Mouse (Mus musculus) kidney, postnatal 14 days (tissue): ENCODE measurements at regions not wholly inside any gene's neighbourhood (a gene's known extent, or its start where the extent isn't known, plus 50 kb on each side); places are given as distances from the start of the nearest gene placed in this dataset.
A peak's percentile ranks its signal among the peaks of the same experiment; 100 is the strongest.

Source experiments
- DNase-seq: peaks from one replicate; pipeline ENCODE4 v3.0.0; 2022; ENCODE audit warnings: mixed read lengths

GRCm38 (mm10) chr2:142560896-142561500, 340.3 kb downstream of the Kif16b start:
- DNase-seq: no peak

GRCm38 (mm10) chr2:142560400-142560799, 340.9 kb downstream of the Kif16b start:
- no peak for DNase-seq

GRCm38 (mm10) chr2:142559946-142560345, 341.4 kb downstream of the Kif16b start:
- no peak for DNase-seq

- DNase-seq: no peak
These were observed 346.5 kb downstream of the Kif16b start for GRCm38 (mm10) chr2:142554851-142555250.

- no peak for DNase-seq
These were observed 349.6 kb downstream of the Kif16b start for GRCm38 (mm10) chr2:142551690-142552089.

- DNase-seq: no peak
These were observed 352.6 kb downstream of the Kif16b start for GRCm38 (mm10) chr2:142548766-142549165.

- DNase-seq: peak; percentile 11
These were observed 356.4 kb downstream of the Kif16b start for GRCm38 (mm10) chr2:142544937-142545336.

GRCm38 (mm10) chr2:142539980-142540379, 361.4 kb downstream of the Kif16b start:
- no peak for DNase-seq

- DNase-seq: no peak
These were observed 367.8 kb downstream of the Kif16b start for GRCm38 (mm10) chr2:142533555-142533954.

- no peak for DNase-seq
These were observed 378.9 kb downstream of the Kif16b start for GRCm38 (mm10) chr2:142522471-142522870.

GRCm38 (mm10) chr2:142517731-142518130, 383.6 kb downstream of the Kif16b start:
- no peak for DNase-seq

GRCm38 (mm10) chr2:142505216-142505615, 396.1 kb downstream of the Kif16b start:
- DNase-seq: no peak
